Mouse (Mus musculus): ENCODE measurements around the gene Uba1y. TPM values are rescaled to one million over a fixed set of nuclear protein-coding genes. Genes with fewer than 3 reads are reported as not detected.
"Not testable (repeated sequence)": the region's sequence is repeated elsewhere in the genome, so short reads cannot be mapped to it uniquely, and the experiment has no call there.

Gene Uba1y
- not detected in 2 replicates for polyA plus RNA-seq (2012)

DNA sequence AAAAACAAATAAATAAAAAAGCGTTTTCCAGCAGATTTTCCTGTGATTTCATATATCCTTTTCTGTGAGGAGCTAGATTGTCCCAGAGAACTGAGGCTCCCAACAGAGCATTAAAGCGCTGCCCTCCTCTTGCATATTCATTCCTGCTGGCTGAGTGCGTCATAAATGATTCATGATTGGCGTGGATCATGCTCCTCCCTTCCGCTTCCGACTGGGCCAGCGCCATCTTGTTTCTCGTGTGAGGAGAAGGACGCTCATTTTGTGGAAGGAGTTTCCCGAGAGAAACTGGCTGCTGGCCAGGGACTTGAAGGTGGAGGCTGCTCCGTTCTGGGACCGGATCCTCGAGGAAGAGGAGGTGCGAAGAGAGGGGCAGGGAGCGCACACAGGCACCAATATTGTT lies at the start of gene Uba1y:
Gene Uba1y (plus strand): TSS at position 254 of the 400 bp plus-strand sequence.
- TF ChIP-seq TAL1 (IDR thresholded peaks at IDR 0.05; ENCODE audit: low read length), result no peak
- no peak for TF ChIP-seq GATA1 (IDR thresholded peaks at IDR 0.05; ENCODE audit: low read length)
- Histone ChIP-seq H3K4me1 (ENCODE audit: control insufficient read depth) (no peaks in the 10 kb centered on the region), H3K36me3 (ENCODE audit: control insufficient read depth) (no peaks in the 10 kb centered on the region), H3K9me3 (ENCODE audit: control insufficient read depth, low read length) (peaks cover 2% of the 10 kb centered on the region; the same call in 1 of the 2 replicates), H3K4me3 (replicated peaks) (no peak within 1 kb of the TSS), H3K27me3 (ENCODE audit: control insufficient read depth) (no peaks in the 10 kb centered on the region)

DNA sequence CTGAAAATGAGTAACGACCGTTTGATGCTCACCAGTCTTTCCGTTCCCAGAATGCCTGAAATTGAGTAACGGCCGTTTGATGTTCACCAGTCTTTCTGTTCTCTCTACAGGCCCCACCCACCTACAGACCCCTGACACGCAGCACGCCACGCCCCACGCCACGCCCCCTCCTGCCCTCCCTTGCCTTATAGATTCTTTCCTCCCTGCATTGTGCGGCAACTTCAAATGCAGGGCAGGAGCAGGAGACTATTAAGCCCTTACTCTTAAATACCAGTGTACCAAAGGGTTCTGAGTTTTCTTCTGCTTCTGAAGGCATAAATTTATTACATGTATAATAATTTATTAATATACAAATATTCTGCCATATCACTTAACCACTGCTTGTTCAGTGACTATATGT lies 21.1 kb upstream of the Uba1y start, which contains the start of gene Zfy1:
Gene Zfy1 (minus strand): TSS at position 101 of the 400 bp plus-strand sequence.
- H3K4me3 ChIP-seq (replicated peaks); H3K27me3 ChIP-seq (ENCODE audit: control insufficient read depth); H3K4me1 ChIP-seq (ENCODE audit: control insufficient read depth); H3K36me3 ChIP-seq (ENCODE audit: control insufficient read depth); H3K9me3 ChIP-seq (ENCODE audit: control insufficient read depth, low read length): not testable (repeated sequence)

DNA sequence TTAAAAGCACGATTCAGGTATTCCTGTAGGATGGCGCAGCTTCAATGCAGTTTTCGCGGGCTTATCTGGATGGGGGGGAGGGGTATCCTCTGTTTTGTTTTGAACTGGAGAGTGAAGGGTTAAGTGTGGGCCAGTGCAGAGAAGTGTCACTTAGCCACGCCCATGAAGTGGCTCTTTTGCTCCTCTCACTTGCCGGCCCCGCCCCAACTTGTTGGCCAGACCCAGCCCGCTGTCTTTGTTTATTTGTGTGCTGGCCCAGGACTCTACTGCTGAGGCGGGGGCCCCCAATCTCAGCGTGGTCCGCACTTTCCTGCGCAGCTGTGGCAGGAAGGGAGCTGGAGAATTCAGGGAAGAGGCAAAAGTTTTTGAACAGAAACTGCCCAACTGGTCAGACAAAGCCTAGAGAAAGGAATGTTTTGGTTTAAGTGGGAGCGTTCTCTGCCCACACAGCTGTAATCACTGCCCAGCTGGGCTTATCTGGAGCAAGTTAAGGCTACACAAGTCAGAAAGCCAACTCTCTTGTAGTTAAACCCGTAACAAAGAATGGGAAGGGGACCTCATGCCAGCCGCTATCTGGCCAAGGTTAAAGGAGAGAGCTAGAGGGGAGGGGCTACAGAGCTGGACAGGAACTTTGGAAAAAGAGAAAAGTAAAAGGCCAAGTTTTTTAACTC lies 9.3 kb upstream of the Uba1y start:
- H3K4me3 ChIP-seq (replicated peaks), result peak overlapping the region; percentile 20
- H3K4me1 ChIP-seq (ENCODE audit: control insufficient read depth), result no peaks in the 10 kb centered on the region; the same call in 1 of the 2 replicates
- no peaks in the 10 kb centered on the region for H3K9me3 ChIP-seq (ENCODE audit: control insufficient read depth, low read length)
- H3K27me3 ChIP-seq (ENCODE audit: control insufficient read depth), result no peaks in the 10 kb centered on the region
- TF ChIP-seq TAL1 (IDR thresholded peaks at IDR 0.05; ENCODE audit: low read length) (no peak), GATA1 (IDR thresholded peaks at IDR 0.05; ENCODE audit: low read length) (no peak)
- no peaks in the 10 kb centered on the region for H3K36me3 ChIP-seq (ENCODE audit: control insufficient read depth)

DNA sequence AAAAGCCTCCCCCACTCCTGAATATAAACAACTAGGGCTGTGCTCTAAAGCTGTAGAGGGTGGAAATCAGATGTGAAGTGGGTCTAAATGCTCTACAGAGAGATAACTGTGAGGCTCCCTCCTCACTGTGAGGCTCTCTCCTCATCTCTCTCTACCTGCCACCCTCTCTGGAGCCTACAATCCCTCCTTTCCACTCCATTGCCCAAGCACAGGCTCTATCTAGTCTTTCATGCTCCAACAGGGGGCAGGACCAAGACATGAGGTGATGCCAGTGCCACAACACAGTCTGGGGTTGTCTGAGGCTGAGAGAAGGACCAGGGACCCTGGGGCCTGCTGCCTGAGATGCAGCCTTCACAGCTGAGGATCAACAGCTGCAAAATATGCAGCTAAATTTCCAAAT lies 54.0 kb downstream of the Uba1y start:
- H3K4me1 ChIP-seq (ENCODE audit: control insufficient read depth), result no peaks in the 10 kb centered on the region
- H3K9me3 ChIP-seq (ENCODE audit: control insufficient read depth, low read length), result no peaks in the 10 kb centered on the region
- H3K27me3 ChIP-seq (ENCODE audit: control insufficient read depth), result no peaks in the 10 kb centered on the region
- TF ChIP-seq GATA1 (IDR thresholded peaks at IDR 0.05; ENCODE audit: low read length) (no peak), TAL1 (IDR thresholded peaks at IDR 0.05; ENCODE audit: low read length) (no peak)
- H3K36me3 ChIP-seq (ENCODE audit: control insufficient read depth), result no peaks in the 10 kb centered on the region
- H3K4me3 ChIP-seq (replicated peaks), result no peak overlapping the region

DNA sequence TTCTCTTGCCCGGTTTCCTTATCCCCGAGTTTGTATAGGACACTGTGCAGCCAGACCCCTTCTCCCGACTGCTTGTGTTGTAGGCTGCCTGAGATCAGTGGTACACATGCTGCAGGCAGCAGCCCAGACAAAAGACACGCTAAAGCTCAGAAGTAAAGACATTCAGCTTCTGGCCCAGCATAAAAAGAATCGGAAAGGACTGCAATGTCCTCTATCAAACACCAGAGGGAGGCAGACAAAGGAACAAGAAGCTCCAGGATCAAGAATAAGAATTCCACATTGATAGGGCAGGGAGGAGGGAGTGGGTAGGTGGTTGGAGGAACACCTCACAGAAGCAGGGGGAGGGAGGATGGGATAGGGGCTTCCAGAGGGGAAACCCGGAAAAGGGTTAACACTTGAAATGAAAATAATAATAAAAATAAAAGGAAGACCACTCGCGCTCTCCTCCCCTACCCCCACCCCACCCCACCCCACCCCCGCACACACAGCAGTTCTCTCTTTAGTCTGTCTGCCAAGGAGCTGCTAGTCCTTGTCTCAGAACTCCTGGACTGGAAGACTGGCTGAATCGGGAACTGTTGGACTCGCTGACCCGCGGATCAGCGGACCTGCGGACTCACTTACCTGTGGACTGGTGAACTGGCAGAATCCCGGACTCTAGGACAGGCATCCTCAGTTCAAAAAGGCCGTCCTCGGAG lies 54.6 kb downstream of the Uba1y start:
- H3K4me1 ChIP-seq (ENCODE audit: control insufficient read depth), result no peaks in the 10 kb centered on the region
- no peak for TF ChIP-seq TAL1 (IDR thresholded peaks at IDR 0.05; ENCODE audit: low read length)
- no peak for TF ChIP-seq GATA1 (IDR thresholded peaks at IDR 0.05; ENCODE audit: low read length)
- no peaks in the 10 kb centered on the region for H3K9me3 ChIP-seq (ENCODE audit: control insufficient read depth, low read length)
- no peak overlapping the region for H3K4me3 ChIP-seq (replicated peaks)
- no peaks in the 10 kb centered on the region for H3K36me3 ChIP-seq (ENCODE audit: control insufficient read depth)
- no peaks in the 10 kb centered on the region for H3K27me3 ChIP-seq (ENCODE audit: control insufficient read depth)

Other genes starting within 250 kb of the Uba1y start
- gene Zfy1, start 21.2 kb upstream of the Uba1y start, polyA plus RNA-seq (2012), result not detected in 2 replicates
- gene Kdm5d, start 79.1 kb downstream of the Uba1y start, polyA plus RNA-seq (2012), result 0.04 TPM in 1 of 2 replicates, not detected in the other
- 0.30 and 0.46 TPM in 2 replicates for gene Eif2s3y, start 191.9 kb downstream of the Uba1y start, polyA plus RNA-seq (2012)